Mouse (Mus musculus) retina, adult 2 months (tissue): ENCODE data around the gene Meis2.

Source experiments
- DNase-seq: peaks from one replicate; pipeline ENCODE4 v3.0.0-alpha.2; 2012; ENCODE audit warnings: low read depth, low spot score

The Meis2 gene

GRCm38 (mm10) chr2:115897559-115897958, 168.1 kb downstream of the Meis2 start:
- no peak for DNase-seq

DNA sequence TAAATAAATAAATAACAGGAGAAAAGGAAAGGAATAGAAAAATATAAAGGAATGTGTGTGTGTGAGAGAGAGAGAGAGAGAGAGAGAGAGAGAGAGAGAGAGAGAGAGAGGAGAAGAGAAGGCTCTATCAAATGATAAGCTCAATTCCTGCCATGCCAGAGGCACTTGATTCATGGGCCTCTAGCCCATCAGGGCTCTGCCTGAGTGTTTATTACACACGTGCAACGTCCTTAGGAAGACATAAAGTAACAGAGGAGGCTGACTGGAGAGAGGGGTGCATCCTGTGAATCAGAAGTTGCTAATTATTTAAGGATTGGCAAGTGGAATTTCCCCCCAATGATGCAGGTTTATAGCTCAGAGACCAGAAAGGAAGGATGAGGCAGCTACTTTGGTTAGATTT, 168.6 kb downstream of the Meis2 start:
- DNase-seq: no peak

DNA sequence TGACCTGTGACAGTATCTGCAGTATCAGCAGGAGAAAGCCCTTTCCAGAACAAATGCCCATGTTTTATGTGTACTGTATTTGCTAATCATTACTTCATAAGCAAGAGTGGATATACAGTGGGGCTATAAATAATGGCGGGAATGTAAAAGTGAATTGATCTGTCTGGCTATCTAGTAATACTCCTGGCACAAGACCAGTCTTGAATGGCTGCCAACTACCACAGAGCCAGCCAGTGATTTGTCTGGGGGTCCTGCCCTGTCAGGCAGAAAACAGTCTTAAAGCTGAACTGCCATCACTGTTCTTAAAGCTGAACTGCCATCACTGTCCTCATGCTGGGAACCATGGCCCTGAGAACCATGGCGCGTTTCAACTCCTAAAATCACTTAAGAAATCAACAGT, 169.9 kb downstream of the Meis2 start:
- DNase-seq: no peak

DNA sequence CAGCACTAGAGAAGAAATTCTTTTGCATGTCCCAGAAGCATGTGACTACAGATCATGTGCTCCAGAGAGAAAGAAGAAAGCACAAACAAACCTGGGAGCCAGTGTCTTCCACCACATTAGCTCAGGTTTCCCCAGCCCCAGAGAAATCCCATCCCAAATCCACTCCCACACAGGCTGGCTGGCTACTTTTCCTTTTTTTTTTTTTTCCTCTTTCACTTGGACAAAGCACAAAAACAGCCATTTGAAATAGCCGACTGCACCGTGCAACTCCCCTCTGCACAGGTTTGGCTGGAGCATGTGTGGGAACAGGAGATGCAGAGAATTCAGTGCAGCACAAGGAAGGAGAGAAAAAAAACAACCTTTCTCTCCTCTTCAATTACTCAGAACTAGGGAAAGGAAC, 170.4 kb downstream of the Meis2 start:
- no peak for DNase-seq

- no peak for DNase-seq
Observed at GRCm38 (mm10) chr2:115893113-115893512, 172.5 kb downstream of the Meis2 start.

DNA sequence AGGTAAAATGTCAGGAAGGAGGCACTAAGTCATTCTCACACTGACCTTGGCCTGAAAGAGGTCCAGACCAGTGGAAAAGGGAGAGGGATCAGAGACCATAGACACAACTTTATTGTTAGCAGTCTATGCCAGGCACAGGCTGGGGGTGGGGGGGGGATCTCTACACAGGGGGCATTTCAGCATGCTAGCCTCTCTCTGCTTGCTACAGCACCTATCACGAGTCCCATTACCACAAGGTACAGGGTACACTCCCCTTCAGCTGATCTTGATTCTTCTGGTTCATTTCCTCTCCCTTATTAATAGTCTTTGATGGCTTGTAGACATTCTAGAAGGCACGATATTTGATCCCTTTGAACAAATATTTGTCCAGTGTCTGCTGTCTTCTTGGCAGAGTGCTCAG, 174.9 kb downstream of the Meis2 start:
- DNase-seq: no peak

DNA sequence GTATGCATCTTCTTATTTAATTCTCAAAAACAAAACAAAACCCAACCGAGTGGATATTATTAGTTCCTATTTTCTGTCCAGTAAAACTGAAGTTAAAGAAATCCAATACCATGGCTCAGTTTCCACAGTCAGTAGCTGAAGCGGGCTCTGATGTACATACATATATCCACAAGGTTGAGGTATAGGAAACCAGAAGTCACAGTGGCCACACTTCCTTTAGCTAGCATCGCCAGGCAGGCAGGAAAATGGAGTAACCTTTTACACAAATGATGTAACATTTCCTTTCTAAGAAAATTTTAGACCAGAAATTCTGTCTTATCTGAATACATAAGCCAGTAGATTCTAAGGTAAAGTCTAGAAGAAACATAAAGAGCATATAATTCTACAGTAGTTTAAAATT, 175.6 kb downstream of the Meis2 start:
- DNase-seq: no peak

DNA sequence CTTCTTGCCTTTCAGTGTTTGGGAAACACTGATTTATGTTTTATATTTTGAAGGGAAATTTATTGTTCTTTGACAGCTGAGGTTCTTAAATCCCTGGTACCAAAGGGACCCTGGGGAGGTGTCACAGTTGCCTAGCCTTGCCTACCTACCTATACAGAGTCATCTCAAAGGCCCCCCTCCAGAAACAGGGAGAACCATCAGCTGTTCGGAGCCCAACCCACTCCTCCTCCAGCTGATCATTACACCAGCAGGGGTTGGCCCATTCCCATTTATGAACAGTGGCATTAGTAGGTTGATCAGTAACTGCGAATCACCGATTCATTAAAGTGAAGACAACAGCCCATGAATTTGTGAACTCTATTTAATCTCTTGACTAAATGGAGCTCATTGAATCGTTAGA, 176.4 kb downstream of the Meis2 start:
- DNase-seq: no peak

DNA sequence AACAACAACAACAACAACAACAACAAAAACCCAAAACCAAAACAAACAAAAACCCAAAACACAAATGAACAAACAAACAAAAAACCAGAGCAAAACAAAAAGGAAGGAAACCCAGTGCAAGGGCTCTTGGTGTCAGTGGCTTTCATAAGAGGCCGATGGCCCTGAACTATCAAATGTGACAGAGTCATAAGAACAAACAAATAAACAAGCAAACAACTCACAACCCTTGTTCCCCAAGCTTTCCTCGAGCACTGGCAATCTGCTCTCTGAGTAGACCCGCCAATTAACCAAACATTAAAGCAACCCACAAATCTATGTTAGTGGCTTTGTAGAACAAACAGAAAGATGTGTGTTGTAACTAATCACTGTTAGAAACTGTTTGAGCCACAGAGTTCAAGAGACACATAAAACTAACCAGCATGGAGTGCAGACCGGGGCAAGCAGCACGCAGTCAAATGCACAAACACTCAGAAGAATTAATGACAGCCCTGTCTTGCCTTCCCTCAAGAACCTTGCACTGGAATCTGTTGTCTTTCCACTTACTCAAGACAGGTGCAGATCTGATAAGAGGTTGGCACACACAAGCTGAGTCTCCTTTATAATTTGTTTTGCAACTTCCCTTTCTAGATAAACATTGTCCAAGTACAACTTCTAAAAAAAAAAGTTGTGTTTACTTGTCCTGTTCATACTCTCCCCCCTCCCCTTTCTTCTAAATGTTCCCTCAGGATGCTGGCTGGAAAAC, 177.1 kb downstream of the Meis2 start:
- DNase-seq: no peak

DNA sequence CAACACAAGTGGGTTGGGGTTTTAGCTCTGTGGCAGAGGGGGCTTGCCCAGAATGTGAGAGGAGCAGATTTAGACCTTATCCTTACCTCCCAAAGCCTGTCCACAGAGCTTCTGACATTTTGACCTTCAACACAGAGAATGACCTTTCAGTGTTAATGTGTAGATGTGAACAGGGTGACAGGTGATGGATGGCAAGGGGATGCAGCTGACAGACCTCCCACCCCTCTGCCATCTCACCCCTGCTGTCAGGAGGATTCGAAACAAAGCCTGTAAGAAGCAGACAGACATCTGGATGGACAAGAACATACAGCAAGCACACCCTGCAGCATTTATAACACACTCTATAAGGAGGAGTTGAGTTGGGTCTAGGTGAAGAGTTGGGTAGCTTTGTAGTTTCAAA, 178.0 kb downstream of the Meis2 start:
- DNase-seq: no peak

DNA sequence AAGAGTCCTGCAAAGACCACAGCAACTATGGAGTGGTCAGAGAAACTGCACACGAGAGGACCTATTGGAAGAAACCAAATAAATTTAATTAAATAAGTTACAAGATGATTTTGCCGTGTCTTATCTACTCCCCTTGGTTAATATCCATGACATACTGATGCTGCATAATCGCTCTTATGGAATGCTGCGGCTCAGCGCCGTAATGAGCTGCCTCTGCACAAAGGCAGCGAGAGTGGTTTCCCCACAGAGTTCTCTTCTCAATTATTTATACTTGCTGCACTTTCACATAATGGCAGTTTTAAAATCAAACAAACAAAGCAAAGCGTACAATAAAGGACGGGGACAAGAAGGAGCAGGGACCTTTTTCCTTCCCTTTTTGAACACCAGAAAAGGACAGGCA, 181.5 kb downstream of the Meis2 start:
- DNase-seq: no peak

- no peak for DNase-seq
Observed at GRCm38 (mm10) chr2:115883520-115883919, 182.1 kb downstream of the Meis2 start.

DNA sequence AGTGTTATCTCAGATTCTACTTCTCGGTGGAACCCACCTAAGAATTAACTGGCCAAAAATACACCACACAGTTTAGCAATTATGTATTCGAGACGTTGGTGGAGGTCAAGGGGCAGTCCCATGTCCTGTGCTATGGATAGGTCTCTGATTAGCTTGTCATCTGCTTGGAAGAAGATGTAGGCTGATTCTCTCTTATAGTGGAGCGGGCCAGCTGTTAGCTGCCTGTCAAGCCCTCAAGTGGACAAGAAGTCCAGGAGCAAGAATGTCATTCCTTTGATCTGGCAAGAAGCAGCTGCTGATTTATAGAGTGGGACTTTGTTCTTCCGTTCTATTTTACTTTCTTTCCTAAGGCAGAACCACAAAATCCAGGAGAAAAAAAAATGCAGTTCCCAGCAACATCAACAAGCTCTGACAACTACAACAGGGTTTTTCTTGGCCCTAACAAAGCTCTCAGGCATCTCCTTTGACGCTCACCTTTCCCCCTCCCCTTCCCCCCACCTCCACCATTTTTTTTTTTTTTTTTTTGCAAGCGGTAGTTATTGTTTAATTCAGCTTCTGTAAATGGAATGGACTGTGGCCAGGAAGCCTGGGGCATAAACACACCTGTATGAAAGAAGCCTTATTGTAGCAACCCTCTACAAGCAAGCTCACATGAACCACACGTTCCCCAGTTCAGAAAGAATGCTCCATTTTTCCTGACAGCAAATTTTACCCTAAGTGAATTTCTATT, 189.7 kb downstream of the Meis2 start:
- DNase-seq: no peak

DNA sequence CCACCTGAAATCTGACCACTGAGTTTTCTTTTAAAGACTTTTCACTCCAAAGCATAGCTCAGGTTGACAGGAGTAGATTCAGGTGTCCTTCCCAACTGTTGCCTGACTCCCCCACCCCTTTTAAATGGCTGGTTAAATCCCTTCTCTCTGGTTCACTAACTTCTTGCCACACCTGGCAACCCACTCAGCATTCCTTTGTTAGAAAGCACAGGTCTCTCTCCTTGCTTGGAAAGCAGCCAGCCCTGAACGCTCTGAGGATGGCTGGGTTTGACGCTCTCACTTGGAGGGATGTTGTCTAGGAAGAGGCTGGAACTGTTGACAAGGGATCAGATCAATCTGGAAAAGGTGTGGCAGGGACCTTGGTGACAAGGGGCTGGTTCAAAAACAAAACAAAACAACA, 192.8 kb downstream of the Meis2 start:
- no peak for DNase-seq

DNA sequence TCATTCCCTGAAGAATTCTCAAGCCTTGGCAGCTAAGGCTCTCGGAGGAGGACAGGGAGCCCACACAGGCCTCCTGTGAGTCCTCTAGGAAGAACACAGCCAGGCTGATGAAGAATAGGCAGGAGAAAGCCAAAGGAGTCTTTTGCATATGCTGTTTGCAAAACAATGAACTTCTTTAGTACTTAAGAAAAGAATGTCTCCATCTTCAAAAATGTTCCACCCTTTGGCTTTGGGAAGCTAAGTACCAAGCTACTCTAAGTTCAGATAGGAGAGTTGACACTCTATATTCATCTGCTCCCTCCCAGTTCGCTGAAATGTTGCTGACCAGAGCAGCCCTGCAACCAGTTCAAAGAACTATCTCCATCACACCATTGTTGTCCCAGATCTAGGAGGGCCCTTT, 195.7 kb downstream of the Meis2 start:
- no peak for DNase-seq

DNA sequence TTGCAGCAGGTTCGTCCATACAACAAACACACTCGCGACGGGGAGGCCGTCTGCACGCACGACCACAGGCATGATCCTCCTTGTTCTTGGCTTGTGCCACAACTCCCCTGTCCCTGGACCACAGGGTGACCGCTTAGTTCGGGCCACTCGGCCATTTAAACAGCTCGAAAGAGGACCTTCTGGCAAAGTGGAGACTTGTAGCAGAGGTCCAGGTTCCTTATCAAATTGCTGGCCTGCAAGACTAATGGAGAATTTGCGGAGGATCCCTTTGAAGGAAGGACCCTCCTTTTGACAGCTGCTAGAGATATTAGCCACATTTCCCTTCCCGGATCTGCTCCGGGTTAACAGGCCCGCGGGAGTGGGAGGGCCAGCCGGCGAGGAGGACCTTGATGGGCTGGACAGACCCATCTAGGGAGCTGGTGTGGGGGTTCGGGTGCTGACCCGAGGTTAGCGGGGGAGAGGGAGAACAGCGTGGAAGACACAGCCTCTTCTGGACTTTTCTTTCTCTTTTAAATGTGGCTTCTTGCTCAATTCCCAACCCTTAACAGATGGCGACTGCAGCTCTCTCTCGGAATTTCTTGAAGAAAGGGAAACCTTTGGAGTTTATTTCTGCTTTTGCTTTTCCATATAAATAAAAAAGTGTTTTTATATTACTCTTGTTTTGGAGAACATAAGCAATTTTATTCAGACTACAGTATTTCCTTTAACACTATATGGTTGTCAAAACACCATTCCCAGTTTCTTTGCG, 204.9 kb downstream of the Meis2 start:
- no peak for DNase-seq

GRCm38 (mm10) chr2:115860141-115860480, 205.5 kb downstream of the Meis2 start:
- no peak for DNase-seq

- no peak for DNase-seq
Observed at GRCm38 (mm10) chr2:115859371-115860140, 206.1 kb downstream of the Meis2 start.

DNA sequence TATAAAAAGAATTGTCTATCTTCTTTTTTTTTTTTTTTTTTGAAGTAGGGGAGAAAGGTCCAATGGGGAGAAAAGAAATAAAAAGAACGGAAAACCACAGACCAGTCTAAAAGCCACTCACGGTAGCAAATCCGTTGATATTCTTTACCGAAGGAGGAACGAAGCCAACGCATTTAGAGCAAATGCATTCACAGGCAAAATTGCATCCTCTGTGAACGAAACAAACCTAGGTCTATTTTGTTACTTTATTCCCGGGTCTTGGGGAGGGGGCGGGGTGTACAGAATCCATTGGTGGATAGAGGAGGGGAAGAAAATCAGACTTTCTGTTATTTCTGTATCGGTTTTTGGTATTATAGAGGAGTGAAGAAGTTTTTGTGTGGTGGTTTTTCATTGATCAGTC, 206.7 kb downstream of the Meis2 start:
- no peak for DNase-seq

GRCm38 (mm10) chr2:115858246-115858645, 207.4 kb downstream of the Meis2 start:
- DNase-seq: no peak

GRCm38 (mm10) chr2:115857123-115858080, 208.2 kb downstream of the Meis2 start:
- no peak for DNase-seq
